17 mouse cellular contexts compared by ENCODE assay signal in the genomic region with DNA sequence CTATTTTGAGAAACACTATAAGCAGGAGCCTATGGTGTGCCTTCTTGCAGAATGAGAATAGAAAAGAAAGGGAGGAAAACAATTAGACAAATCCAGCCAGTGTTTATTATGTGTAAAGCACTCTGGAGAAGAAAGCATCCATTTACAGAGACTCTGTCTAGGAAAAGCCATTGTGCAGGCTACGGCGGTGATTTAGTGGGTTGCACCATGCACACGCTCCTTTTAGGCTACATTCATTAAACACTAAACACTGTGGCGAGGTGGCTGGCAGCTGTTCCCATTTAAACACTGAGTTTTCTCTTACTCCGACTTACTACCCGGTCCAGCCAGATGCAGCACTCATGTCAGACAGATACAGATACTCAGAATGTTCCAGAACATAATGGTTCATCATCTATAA.
"Had no signal": no experiment of that assay in that cellular context is flagged by ENCODE, and none has a peak within 500 bp of the region (broad histone marks: within the 10 kb centered on the region; RNA-seq: fewer than 3 reads in every experiment).

No protein-coding gene starts in this region.

- H3K27me3 ChIP-seq: kidney, embryonic 15.5 days; liver, embryonic 13.5 days; stomach, embryonic 15.5 days had no signal

- H3K36me3 ChIP-seq: kidney, embryonic 15.5 days; liver, embryonic 13.5 days; stomach, embryonic 15.5 days had no signal

- H3K4me1 ChIP-seq: kidney, embryonic 15.5 days; liver, embryonic 13.5 days; stomach, embryonic 15.5 days had no signal

- H3K4me3 ChIP-seq: kidney, embryonic 15.5 days; left cerebral cortex, adult 2 months; liver, embryonic 13.5 days; stomach, embryonic 15.5 days had no signal

- H3K9ac ChIP-seq: kidney, embryonic 15.5 days; liver, embryonic 13.5 days; stomach, embryonic 15.5 days had no signal

- H3K9me3 ChIP-seq: kidney, embryonic 15.5 days; liver, embryonic 13.5 days; stomach, embryonic 15.5 days had no signal

- H3K4me2 ChIP-seq: kidney, embryonic 15.5 days; liver, embryonic 13.5 days; midbrain, embryonic 11.5 days; stomach, embryonic 15.5 days had no signal

- DNase-seq: kidney, adult 11 months; kidney, adult 8-10 months; kidney, postnatal 10 days; kidney, postnatal 36 days; layer of hippocampus, postnatal 36 days; left cerebral cortex, postnatal 4 days; liver, embryonic 13.5 days; lung, adult 2 months; lung, postnatal 14 days; lung, postnatal 4 days; midbrain, embryonic 14.5 days; retina, postnatal 1 day; thymus, postnatal 25 days had no signal

- H3K27ac ChIP-seq: kidney, embryonic 15.5 days; left cerebral cortex, adult 2 months; liver, embryonic 13.5 days; stomach, embryonic 15.5 days had no signal
